Mouse (Mus musculus) cerebellum, postnatal 10 days (tissue): ENCODE measurements around the gene Gm8298.
"Not testable (repeated sequence)": the region's sequence is repeated elsewhere in the genome, so short reads cannot be mapped to it uniquely, and the experiment has no call there.

Experiments
- DNase-seq, 2 experiments: peaks; one replicate each; pipeline ENCODE4 v3.0.0; 2021; ENCODE audit warnings: mixed read lengths in 2 of 2

Gene Gm8298

GRCm38 (mm10) chr3:59860751-59861150 lies at the start of gene Gm8298:
TSS of gene Gm8298 (plus strand) at chr3:59861051.
- DNase-seq = no peak

GRCm38 (mm10) chr3:59813169-59813568 lies 47.7 kb upstream of the Gm8298 start:
- DNase-seq = no peak

GRCm38 (mm10) chr3:59870765-59871164 lies 9.9 kb downstream of the Gm8298 start:
- peak; percentile 71 to 72 for DNase-seq

GRCm38 (mm10) chr3:59877601-59878000 lies 16.8 kb downstream of the Gm8298 start:
- not testable (repeated sequence) for DNase-seq

GRCm38 (mm10) chr3:59879801-59880554 lies 19.1 kb downstream of the Gm8298 start:
- DNase-seq = not testable (repeated sequence)

GRCm38 (mm10) chr3:59893276-59893675 lies 32.4 kb downstream of the Gm8298 start:
- no peak for DNase-seq

- DNase-seq = no peak
These were observed 64.1 kb downstream of the Gm8298 start, which contains the start of gene C130079G13Rik for GRCm38 (mm10) chr3:59924914-59925313. TSS of gene C130079G13Rik (plus strand) at chr3:59925214.
